Mouse (Mus musculus): Measurements from ENCODE around the gene Rundc1. TPM values are rescaled to one million over a fixed set of nuclear protein-coding genes. Genes with fewer than 3 reads are reported as not detected.

Rundc1 gene
- total RNA-seq, 2 experiments from 2014 or later, result 11.1 to 12.4 TPM

DNA sequence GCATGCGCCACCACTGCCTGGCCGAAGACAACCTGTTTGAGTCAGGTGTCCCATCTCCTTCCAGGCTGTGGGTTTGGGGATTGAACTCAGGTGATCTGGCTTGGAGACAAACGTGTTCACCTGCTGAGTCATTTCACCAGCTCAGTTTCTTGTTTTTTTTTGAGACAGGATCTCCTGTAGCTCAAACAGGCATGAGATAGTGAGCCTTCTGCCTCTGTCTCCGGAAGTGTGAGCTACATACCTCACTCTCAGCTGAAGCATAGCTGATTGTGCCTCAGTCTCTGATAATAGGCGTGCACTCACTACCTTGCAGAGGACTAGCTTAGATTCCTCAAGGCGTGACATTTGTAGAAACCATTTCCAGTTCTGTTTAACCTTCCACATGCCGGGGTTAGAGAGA is 59.9 kb downstream of the Rundc1 start:
- DNase-seq, result no peak
- intact Hi-C loops (cut with DNase I), result no loop called here

Small RNA genes within 50 kb of the gene (microRNA-seq; reads per million reads assigned to microRNA genes)
- gene Mir6929, result 2.6 to 3.1 reads per million in 2 experiments

Other genes with a start within 250 kb of the Rundc1 start
- gene Ccr10, start 249.6 kb upstream of the Rundc1 start, total RNA-seq (2021), result under 1 TPM; 0.14 to 0.20 TPM
- gene Ezh1, start 198.6 kb upstream of the Rundc1 start, total RNA-seq (2021), result 10 to 100 TPM; 20.5 to 22.5 TPM
- gene Ramp2, start 179.1 kb upstream of the Rundc1 start, total RNA-seq (2021), result 100 to 1,000 TPM; 146 to 180 TPM
- gene Vps25, start 171.4 kb upstream of the Rundc1 start, total RNA-seq (2021), result 100 to 1,000 TPM in 1 of 2 experiments, 10 to 100 TPM in 1; 97.5 to 111 TPM
- 1 to 10 TPM; 5.7 to 7.6 TPM for gene Wnk4, start 164.5 kb upstream of the Rundc1 start, total RNA-seq (2021)
- gene Cntd1, start 146.1 kb upstream of the Rundc1 start, total RNA-seq (2021), result under 1 TPM; 0.14 to 0.57 TPM
- gene Coa3, start 146.0 kb upstream of the Rundc1 start, total RNA-seq (2021), result 10 to 100 TPM; 84.2 to 92.6 TPM
- gene Becn1, start 122.8 kb upstream of the Rundc1 start, total RNA-seq (2021), result 100 to 1,000 TPM in 1 of 2 experiments, 10 to 100 TPM in 1; 94.3 to 109 TPM
- gene Psme3, start 108.9 kb upstream of the Rundc1 start, total RNA-seq (2021), result 10 to 100 TPM; 74.9 to 90.0 TPM
- gene Aoc2, start 100.0 kb upstream of the Rundc1 start, total RNA-seq (2021), result 1 to 10 TPM; 2.5 to 3.1 TPM
- 10 to 100 TPM; 39.0 to 49.9 TPM for gene Aoc3, start 94.5 kb upstream of the Rundc1 start, total RNA-seq (2021)
- gene G6pc, start 57.5 kb upstream of the Rundc1 start, total RNA-seq (2021), result not detected
- 10 to 100 TPM; 17.9 to 19.2 TPM for gene Aarsd1, start 7.5 kb upstream of the Rundc1 start, total RNA-seq (2021)
- gene Gm27029, start 289 bp upstream of the Rundc1 start, total RNA-seq (2021), result 1 to 10 TPM; 4.3 to 6.1 TPM
- 10 to 100 TPM; 37.4 to 39.7 TPM for gene Ptges3l, start 248 bp downstream of the Rundc1 start, total RNA-seq (2021)
- gene Rpl27, start 17.2 kb downstream of the Rundc1 start, total RNA-seq (2021), result 10 to 100 TPM; 63.3 to 68.3 TPM
- gene Ifi35, start 23.3 kb downstream of the Rundc1 start, total RNA-seq (2021), result 10 to 100 TPM; 12.9 to 13.7 TPM
- gene Rnd2, start 39.9 kb downstream of the Rundc1 start, total RNA-seq (2021), result 1 to 10 TPM; 6.5 to 8.4 TPM
- gene Vat1, start 41.1 kb downstream of the Rundc1 start, total RNA-seq (2021), result 10 to 100 TPM; 50.1 to 50.4 TPM
- 1 to 10 TPM; 2.8 to 4.7 TPM for gene Brca1, start 126.9 kb downstream of the Rundc1 start, total RNA-seq (2021)
- 100 to 1,000 TPM; 100 TPM for gene Nbr1, start 127.1 kb downstream of the Rundc1 start, total RNA-seq (2021)
- gene Tmem106a, start 157.2 kb downstream of the Rundc1 start, total RNA-seq (2021), result 1 to 10 TPM; 3.1 to 4.2 TPM
- not detected for gene Gm11634, start 174.2 kb downstream of the Rundc1 start, total RNA-seq (2021)
- 10 to 100 TPM; 34.4 to 36.9 TPM for gene Rdm1, start 202.1 kb downstream of the Rundc1 start, total RNA-seq (2021)
- 10 to 100 TPM; 22.6 to 27.5 TPM for gene Arl4d, start 240.5 kb downstream of the Rundc1 start, total RNA-seq (2021)

Data from heart, postnatal 10 days (tissue).